Mouse (Mus musculus) lung, embryonic 15.5 days (tissue): ENCODE data around the gene Ncaph2. TPM values are rescaled to one million over a fixed set of nuclear protein-coding genes. Genes with fewer than 3 reads are reported as not detected.
A peak's percentile ranks its signal among the peaks of the same experiment; 100 is the strongest.

Experiments used
- ATAC-seq: fragments of 200-750 bp; cut with Nextera tagmentation; 2 replicates; pipeline ENCODE4 v1.8.0; 2017; ENCODE audit warnings: moderate number of reproducible peaks, borderline replicate concordance; ENCODE audit not compliant: low FRiP score, low TSS enrichment; ENCODE audit errors: extremely low read depth
- H3K27ac ChIP-seq: fragments of 300-500 bp; sonication (generic); 2 replicates; pipeline ENCODE4 v1.5.1; 2015; ENCODE audit warnings: moderate library complexity, mild to moderate bottlenecking, inconsistent platforms
- H3K27me3 ChIP-seq: fragments of 300-500 bp; sonication (generic); 2 replicates; pipeline ENCODE4 v1.6.1; 2015; ENCODE audit warnings: inconsistent platforms
- H3K36me3 ChIP-seq: fragments of 300-500 bp; sonication (generic); 2 replicates; pipeline ENCODE4 v1.6.1; 2015; ENCODE audit warnings: inconsistent platforms
- H3K4me1 ChIP-seq: fragments of 300-500 bp; sonication (generic); 2 replicates; pipeline ENCODE4 v1.6.1; 2015; ENCODE audit warnings: inconsistent platforms
- H3K4me2 ChIP-seq: fragments of 300-500 bp; sonication (generic); 2 replicates; pipeline ENCODE4 v1.6.1; 2015; ENCODE audit warnings: inconsistent platforms, mild to moderate bottlenecking, moderate library complexity
- H3K4me3 ChIP-seq: fragments of 300-500 bp; sonication (generic); 2 replicates; pipeline ENCODE4 v1.5.1; 2015; ENCODE audit warnings: mild to moderate bottlenecking, inconsistent platforms
- H3K9ac ChIP-seq: fragments of 300-500 bp; sonication (generic); 2 replicates; pipeline ENCODE4 v1.6.1; 2015; ENCODE audit warnings: inconsistent platforms
- H3K9me3 ChIP-seq: fragments of 300-500 bp; sonication (generic); 2 replicates; pipeline ENCODE4 v1.6.1; 2016; ENCODE audit warnings: inconsistent platforms
- WGBS: fragments of 180-500 bp; shearing (Covaris S2); methylation state at CpG from one replicate; pipeline ENCODE4 v1.1.7; 2015; 5-methylcytosine and 5-hydroxymethylcytosine counted together
- polyA plus RNA-seq: library from polyadenylated mRNA; unstranded; fragments of >200 nt; fragmentation: Nextera tagmentation; extraction: Ambion mirVana; gene quantifications from 2 replicates; pipeline ENCODE4 v1.2.1, GENCODE M21; 2015

The Ncaph2 gene
- polyA plus RNA-seq, 1 experiment from 2014 or later, result 168 TPM

DNA sequence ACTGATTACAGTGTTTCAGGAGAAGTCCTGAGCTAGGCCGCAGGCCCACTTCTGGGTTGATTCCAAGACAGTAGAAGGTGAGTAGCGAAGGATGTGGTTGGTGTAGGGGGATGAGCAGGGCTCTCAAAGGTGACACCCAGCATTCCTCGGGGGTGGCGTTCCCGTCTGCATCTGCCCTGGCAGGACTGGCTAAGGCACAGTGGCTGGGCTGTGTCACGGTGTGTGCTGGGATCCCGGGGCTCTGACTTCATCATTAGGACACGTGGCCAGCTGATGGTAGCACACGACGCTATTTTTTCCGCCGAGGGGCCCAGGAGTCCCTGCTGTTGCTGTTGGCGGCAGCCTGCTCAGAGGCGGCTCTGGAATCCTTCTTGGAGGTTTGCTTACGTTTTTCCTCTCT lies 4.2 kb upstream of the Ncaph2 start:
- no peak overlapping the region for H3K27ac ChIP-seq
- 80% methylated on average over 15 of the region's 15 CpGs for WGBS

DNA sequence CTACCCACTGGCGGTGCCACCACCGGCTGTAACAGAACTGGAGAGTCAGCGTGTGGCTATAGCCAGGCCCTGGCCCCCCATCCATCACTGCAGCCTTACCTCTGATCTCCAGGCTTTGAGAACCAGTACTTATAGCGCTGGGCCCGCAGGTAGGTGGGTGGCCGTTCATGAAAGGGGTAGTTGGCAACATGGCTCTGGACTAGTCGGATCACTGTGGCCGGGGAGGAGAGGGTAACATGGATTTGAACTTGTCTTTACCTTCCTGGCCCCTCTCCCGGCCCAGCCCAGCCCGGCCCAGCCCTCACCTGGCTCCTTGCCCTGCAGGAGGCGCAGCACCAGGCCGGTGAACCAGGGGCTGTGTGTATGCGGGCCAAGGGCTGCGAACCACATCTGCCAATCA lies 3.5 kb upstream of the Ncaph2 start:
- Histone ChIP-seq H3K27me3 (no peaks in the 10 kb centered on the region), H3K4me2 (no peak overlapping the region), H3K9me3 (no peaks in the 10 kb centered on the region), H3K4me1 (peaks cover 12% of the 10 kb centered on the region), H3K9ac (no peak overlapping the region), H3K27ac (no peak overlapping the region), H3K4me3 (no peak overlapping the region), H3K36me3 (peaks cover 43% of the 10 kb centered on the region)
- WGBS, result 92% methylated on average over 14 of the region's 14 CpGs
- no peak for ATAC-seq

More for the DNA sequence above, 4.2 kb upstream of the Ncaph2 start:
- Histone ChIP-seq H3K9me3 (no peaks in the 10 kb centered on the region), H3K9ac (no peak overlapping the region), H3K36me3 (peaks cover 43% of the 10 kb centered on the region), H3K27me3 (no peaks in the 10 kb centered on the region), H3K4me1 (peaks cover 10% of the 10 kb centered on the region), H3K4me3 (no peak overlapping the region), H3K4me2 (no peak overlapping the region)
- no peak for ATAC-seq

DNA sequence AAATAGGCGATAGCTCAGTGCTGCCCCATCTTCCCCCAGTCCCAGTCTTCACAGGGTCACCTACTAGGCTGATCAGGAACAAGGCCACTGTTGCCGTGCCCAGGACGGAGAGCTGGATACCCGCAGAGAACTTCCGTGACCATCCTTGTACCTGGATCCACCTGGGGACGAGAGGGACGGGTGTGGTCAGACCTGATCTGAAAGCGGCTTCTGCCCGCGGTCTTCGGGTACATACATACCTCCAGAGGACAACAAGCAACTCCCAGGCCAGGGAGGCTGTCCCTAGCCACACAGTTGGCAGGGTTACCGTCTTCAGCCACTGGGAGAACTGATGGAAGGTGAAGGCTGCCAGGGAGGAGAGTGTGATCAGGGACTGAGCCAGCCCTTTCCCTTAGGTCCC lies 2.7 kb upstream of the Ncaph2 start:
- Histone ChIP-seq H3K4me1 (peaks cover 19% of the 10 kb centered on the region), H3K9ac (no peak overlapping the region), H3K27me3 (no peaks in the 10 kb centered on the region), H3K36me3 (peaks cover 43% of the 10 kb centered on the region), H3K4me2 (no peak overlapping the region), H3K27ac (no peak overlapping the region), H3K4me3 (no peak overlapping the region), H3K9me3 (no peaks in the 10 kb centered on the region)
- WGBS, result 94% methylated on average over 12 of the region's 12 CpGs
- ATAC-seq, result no peak

DNA sequence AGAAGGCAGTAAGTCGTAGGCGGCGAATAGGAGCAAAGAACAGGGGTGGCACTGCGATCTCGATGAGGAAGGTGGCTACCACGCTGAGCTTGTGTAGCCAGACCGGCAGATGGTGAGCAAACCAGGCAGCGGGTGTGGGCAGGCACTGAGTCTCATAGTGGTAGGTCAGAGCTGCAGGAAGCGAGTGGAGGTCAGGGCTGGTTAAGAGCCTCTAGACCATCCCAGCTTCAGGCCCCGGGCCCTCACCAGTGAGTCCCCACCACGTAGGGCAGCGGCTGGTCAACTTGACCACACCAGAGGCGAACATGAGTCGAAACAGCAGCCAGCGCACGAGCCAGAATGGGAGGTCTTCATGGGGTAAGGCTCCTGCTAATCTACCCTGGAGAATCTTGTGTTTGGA lies 1.7 kb upstream of the Ncaph2 start:
- peak overlapping the region; percentile 91; the same call in 1 of the 2 replicates for H3K9ac ChIP-seq
- peaks cover 27% of the 10 kb centered on the region for H3K4me1 ChIP-seq
- H3K36me3 ChIP-seq, result peaks cover 48% of the 10 kb centered on the region
- peak overlapping the region; percentile 77; the same call in 1 of the 2 replicates for H3K4me2 ChIP-seq
- 93% methylated on average over 16 of the region's 16 CpGs for WGBS
- ATAC-seq, result no peak
- H3K9me3 ChIP-seq, result no peaks in the 10 kb centered on the region
- H3K27ac ChIP-seq, result no peak overlapping the region
- no peaks in the 10 kb centered on the region for H3K27me3 ChIP-seq
- H3K4me3 ChIP-seq, result no peak overlapping the region

DNA sequence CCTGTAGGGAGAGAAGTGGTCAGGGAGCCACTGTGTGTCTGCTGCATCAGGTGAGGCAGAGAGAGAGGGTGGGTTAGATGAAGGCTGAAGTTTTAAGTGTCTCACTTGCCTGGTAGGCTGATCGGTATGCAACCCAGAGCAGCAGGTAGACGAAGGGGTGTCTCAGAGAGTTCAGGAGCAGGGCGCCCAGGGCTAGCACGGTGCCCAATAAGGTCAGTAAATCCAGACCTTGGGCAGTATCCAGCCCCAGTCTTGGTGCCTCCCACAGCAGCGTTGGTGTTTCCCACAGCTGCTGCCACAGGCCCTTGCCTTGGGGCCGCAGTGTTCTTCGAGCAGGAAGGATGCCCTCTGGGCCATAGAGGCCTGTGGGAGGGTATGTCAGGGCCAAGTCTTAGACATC lies 1.1 kb upstream of the Ncaph2 start:
- peaks cover 50% of the 10 kb centered on the region for H3K36me3 ChIP-seq
- peak overlapping the region; percentile 91 for H3K9ac ChIP-seq
- no peaks in the 10 kb centered on the region for H3K9me3 ChIP-seq
- no peaks in the 10 kb centered on the region for H3K27me3 ChIP-seq
- H3K27ac ChIP-seq, result no peak overlapping the region
- H3K4me3 ChIP-seq, result peak overlapping the region; percentile 81
- H3K4me1 ChIP-seq, result peaks cover 31% of the 10 kb centered on the region
- H3K4me2 ChIP-seq, result peak overlapping the region; percentile 77
- ATAC-seq, result no peak
- whole genome bisulfite sequencing, result 70% methylated on average over 7 of the region's 7 CpGs

DNA sequence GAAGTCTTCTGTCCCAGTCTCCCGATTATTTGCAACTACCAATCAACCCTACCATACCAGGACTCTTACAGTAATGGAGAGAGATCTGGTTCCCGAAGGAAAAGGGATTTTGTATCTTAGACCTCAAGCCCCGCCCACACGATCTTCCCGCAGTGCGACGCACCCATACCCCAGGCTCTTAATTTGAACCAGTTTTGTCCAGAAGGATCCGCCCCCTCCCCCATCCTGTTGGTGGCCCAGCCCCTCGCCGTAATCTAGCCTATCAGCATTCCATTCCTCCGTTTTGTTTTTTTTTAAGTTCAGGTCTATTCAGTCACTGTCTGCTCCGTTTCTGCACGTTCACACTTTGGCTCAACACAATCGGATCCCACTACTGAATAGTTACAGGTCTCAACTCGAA lies 853 bp downstream of the Ncaph2 start:
- peak overlapping the region; percentile 91 for H3K9ac ChIP-seq
- under 1% methylated on average over 15 of the region's 15 CpGs for WGBS

DNA sequence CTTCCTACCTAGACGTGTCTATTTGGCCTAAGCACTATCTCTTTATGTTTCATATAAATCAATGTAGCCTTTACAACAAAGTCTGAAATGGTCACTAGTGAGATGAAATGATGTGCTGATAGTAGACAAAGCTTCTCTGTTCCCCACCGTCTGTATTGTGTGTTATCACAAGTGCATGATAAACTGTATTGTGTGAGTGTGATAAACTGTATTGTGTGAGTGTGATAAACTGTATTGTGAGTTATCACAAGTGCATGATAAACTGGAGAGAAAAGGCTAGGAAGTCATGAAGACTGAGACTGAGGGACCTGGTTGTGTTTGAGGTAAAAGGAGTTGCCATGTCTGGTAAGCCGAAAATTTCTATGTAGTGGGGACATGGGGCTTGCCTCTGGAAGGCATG lies 3.3 kb downstream of the Ncaph2 start:
- ATAC-seq, result no peak
- Histone ChIP-seq H3K27me3 (no peaks in the 10 kb centered on the region), H3K9me3 (no peaks in the 10 kb centered on the region), H3K9ac (no peak overlapping the region), H3K27ac (no peak overlapping the region), H3K36me3 (peaks cover 49% of the 10 kb centered on the region), H3K4me3 (no peak overlapping the region), H3K4me2 (no peak overlapping the region), H3K4me1 (peaks cover 31% of the 10 kb centered on the region)
- WGBS, result 73% methylated on average over 3 of the region's 3 CpGs

More for the DNA sequence above, 853 bp downstream of the Ncaph2 start:
- Histone ChIP-seq H3K36me3 (peaks cover 48% of the 10 kb centered on the region), H3K4me2 (peak overlapping the region; percentile 55), H3K9me3 (no peaks in the 10 kb centered on the region), H3K27me3 (no peaks in the 10 kb centered on the region), H3K4me1 (peaks cover 31% of the 10 kb centered on the region), H3K27ac (peak overlapping the region; percentile 91), H3K4me3 (peak overlapping the region; percentile 81)
- peak; percentile 66; the same call in 1 of the 2 replicates for ATAC-seq

DNA sequence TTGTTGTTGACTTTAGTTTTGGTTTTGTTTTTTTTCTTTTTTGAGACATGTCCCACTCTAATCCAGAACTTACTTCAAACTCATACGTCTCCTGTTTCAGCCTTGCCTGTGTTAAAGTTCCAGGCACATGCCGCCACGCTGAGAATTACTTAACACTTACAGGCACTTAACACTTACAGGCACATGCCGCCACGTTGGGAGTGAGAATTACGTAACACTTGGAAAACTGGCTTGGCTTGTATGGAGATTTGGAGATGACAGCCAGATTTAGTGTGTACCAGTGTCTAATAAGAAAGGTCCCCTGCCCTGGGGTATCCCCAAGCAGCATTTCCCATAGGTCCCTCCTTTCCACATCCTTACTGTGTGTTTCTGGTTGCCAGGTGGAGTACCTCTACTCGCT lies 7.5 kb downstream of the Ncaph2 start:
- Histone ChIP-seq H3K4me2 (no peak overlapping the region), H3K4me1 (peaks cover 10% of the 10 kb centered on the region; the same call in 1 of the 2 replicates), H3K27me3 (no peaks in the 10 kb centered on the region), H3K4me3 (no peak overlapping the region), H3K27ac (no peak overlapping the region), H3K36me3 (peaks cover 87% of the 10 kb centered on the region), H3K9me3 (no peaks in the 10 kb centered on the region), H3K9ac (no peak overlapping the region)
- WGBS, result 71% methylated on average over 7 of the region's 7 CpGs
- no peak for ATAC-seq

DNA sequence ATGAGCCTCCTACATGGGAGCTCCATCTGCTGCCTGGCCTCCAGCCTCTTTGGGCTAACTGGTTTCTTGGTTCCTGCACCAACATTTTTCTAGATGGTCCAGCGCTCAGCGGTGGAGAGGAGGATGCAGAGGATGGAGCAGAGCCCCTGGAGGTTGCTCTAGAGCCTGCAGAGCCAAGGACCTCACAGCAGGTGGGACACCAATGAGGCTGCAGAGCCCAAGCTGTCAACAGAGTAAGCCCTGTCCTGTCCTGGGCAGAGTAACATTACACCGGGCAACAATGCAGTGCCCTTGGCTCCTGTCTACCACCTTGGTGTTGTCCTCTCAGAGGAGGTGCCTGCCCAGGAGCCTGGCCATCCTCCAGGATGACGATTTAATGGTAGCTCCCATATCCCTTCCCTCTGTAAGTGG lies 9.6 kb downstream of the Ncaph2 start:
- no peak overlapping the region for H3K4me3 ChIP-seq
- no peak for ATAC-seq
- WGBS, result 89% methylated on average over 4 of the region's 4 CpGs
- H3K9ac ChIP-seq, result no peak overlapping the region
- no peaks in the 10 kb centered on the region for H3K27me3 ChIP-seq
- H3K9me3 ChIP-seq, result no peaks in the 10 kb centered on the region
- H3K4me2 ChIP-seq, result no peak overlapping the region
- no peak overlapping the region for H3K27ac ChIP-seq
- H3K36me3 ChIP-seq, result peaks cover 99% of the 10 kb centered on the region
- H3K4me1 ChIP-seq, result no peaks in the 10 kb centered on the region

DNA sequence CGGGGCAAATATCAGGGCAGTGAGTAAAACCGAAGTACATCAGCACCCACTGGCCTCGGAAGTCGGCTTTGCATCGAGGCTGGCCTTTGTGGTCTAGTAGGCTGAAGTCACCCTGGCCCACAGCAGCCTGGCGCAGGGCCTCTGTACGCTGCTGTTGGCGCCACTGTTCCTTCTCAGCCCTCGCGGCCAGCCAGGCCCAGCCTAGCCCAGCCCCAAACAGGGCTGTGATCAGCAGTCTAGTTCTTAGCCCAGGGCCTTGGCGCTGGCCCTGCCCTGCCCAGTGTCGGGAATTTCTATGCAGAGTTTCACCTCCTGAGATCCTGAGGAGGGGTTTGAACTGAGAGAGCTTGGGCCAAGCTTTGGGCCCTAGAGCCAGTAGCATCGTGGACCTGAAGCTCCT lies 16.5 kb downstream of the Ncaph2 start:
- Histone ChIP-seq H3K9me3 (no peaks in the 10 kb centered on the region), H3K36me3 (peaks cover 57% of the 10 kb centered on the region)

DNA sequence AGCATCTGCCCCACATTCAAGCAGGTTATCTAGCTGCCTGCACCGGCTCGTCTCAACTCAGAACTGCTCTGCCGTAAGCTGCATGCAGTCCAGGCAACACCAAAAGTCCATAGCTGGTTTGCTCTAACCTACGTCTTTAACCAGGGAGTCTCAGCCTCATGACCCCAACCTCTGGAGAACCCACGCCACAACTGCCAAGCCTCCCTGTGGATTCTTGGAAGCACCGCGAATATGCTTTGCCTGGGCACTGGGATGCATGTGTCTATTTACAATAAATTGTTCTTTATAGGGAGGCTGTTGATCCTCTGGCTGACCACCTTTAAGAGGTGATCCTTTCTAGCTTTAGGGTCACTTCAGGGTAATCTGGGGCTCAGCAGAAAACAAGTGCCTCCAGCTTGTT lies 17.0 kb downstream of the Ncaph2 start:
- peak overlapping the region; percentile 93; the same call in 1 of the 2 replicates for H3K27ac ChIP-seq
- ATAC-seq, result no peak

More for the DNA sequence above, 16.5 kb downstream of the Ncaph2 start:
- Histone ChIP-seq H3K4me1 (peaks cover 15% of the 10 kb centered on the region), H3K4me3 (no peak overlapping the region), H3K27ac (no peak overlapping the region), H3K9ac (no peak overlapping the region), H3K27me3 (peaks cover 14% of the 10 kb centered on the region), H3K4me2 (no peak overlapping the region)
- WGBS, result 83% methylated on average over 13 of the region's 13 CpGs
- no peak for ATAC-seq

DNA sequence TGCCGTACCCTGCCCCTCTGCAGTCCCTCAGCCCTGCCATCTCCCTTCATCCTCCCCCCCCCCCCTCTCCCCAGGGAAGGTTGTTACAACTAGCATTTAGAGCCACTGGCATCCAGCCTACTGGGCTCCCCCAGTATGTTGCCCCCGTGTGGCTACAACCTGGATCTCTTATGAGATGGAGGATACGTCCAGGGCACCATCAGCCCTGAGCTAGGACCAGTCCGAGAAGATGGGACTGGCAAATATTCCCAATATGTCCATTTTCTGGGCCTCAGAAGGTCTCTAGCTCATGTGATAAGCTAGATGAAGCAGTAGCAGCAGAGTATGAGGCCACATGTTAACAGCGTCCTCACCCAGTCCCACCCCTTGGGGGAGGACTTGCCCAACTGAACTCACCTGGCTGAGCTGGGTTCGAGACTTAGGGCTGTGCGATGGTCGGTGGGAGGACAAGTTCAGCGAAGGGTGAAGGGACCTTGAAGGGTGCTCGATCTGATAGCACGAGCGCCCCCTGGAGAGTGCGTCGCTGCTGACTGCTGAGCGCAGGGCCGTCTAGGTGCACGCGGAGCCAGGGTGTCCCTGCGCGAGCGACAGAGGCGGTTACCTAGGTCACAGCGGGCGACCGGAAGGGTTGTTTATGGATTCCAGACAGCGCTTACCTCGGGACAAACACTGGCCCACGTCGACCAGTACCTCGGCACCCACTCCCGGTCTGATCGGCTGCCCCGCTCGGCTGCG lies 17.7 kb downstream of the Ncaph2 start:
- peaks cover 25% of the 10 kb centered on the region for H3K27me3 ChIP-seq
- ATAC-seq, result peak; percentile 84
- H3K9ac ChIP-seq, result peak overlapping the region; percentile 77
- H3K9me3 ChIP-seq, result no peaks in the 10 kb centered on the region
- under 1% methylated on average over 35 of the region's 35 CpGs for WGBS
- H3K36me3 ChIP-seq, result peaks cover 46% of the 10 kb centered on the region
- peak overlapping the region; percentile 84 for H3K4me2 ChIP-seq
- peaks cover 15% of the 10 kb centered on the region for H3K4me1 ChIP-seq
- peak overlapping the region; percentile 64 for H3K4me3 ChIP-seq
- H3K27ac ChIP-seq, result peak overlapping the region; percentile 93

More for the DNA sequence above, 17.0 kb downstream of the Ncaph2 start:
- Histone ChIP-seq H3K9me3 (no peaks in the 10 kb centered on the region), H3K4me1 (peaks cover 15% of the 10 kb centered on the region), H3K4me3 (peak overlapping the region; percentile 64; the same call in 1 of the 2 replicates), H3K4me2 (peak overlapping the region; percentile 84), H3K27me3 (peaks cover 19% of the 10 kb centered on the region), H3K9ac (no peak overlapping the region), H3K36me3 (peaks cover 52% of the 10 kb centered on the region)
- 72% methylated on average over 7 of the region's 7 CpGs for WGBS
